Mouse (Mus musculus) lung, postnatal 25 days (tissue): ENCODE data around the gene Prox2.
A peak's percentile ranks its signal among the peaks of the same experiment; 100 is the strongest.

Source experiments
- DNase-seq: peaks from one replicate; pipeline ENCODE4 v3.0.0; 2022; ENCODE audit warnings: low spot score

Gene Prox2

DNA sequence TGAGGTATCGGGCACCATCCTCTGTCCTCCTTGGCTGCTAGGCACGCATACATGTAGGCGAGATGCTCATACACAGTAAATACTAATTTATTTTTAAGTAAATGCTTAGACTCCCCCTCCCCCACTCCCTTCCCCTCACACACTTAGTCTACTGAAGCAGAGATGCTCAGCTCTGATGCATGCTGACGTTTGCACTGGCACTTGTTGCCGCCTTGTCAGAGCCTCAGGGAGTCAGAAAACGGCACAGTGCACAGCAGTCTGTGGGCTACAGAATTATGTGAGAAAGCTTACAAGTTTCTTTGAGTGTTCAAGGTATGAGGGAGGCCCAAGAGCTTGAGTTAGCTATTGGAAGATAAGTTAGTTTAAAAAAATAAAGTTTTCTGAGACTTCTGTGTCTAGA is 20.8 kb upstream of the Prox2 start:
- DNase-seq: no peak

DNA sequence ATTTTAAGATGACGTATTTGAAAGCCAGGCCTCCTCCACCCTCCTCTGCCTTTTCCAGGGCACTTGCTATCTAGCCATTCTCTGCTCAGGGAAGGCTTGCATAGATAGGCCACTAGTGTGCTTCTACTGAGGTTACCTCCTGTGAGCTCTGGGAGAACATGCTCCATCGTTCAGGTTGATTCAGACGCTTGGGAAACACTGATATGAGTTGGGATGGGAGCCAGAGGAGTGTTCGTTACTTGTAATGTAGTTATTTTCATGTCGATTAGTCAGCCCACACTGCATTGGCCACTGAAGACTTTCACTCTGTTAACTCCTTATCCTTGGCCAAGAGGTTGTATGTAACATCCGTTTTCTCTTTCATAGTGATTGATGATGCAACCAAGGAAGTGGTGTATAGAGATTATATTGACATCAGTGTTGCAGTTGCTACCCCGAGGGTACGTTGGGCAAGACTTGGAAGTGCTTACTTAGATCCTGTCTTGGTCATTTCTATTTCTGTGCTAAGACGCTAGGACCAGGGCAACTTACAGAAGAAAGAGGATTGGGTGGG is 18.9 kb upstream of the Prox2 start:
- no peak for DNase-seq

DNA sequence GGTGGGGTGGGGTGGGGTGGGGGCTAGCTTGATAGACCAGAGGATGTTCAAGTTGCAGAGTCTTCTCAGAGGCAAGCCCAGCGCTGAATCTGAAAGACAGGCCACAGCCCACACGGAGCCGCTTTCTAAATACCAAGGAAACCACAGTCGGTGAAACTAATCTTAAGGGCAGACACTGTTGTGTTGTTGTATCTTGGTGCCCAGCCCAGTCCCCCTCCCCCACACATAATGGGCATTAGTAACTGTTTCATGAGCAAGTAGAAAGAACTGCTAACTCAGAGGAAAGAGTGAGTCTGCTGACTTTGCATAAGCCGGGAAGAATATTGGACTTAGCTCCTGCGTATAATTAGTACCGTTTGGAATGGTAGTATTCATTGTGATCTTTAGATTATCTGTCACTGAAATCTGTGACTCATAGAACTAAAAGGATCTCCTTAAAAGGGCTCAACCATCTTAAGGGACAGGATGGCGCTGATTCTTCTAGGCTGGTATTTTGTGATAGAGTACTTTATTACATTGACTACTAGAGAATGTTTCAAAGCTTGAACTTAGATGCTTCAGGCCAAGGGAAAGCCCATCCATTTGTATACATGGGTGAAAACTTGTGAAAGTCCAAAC is 16.5 kb upstream of the Prox2 start:
- no peak for DNase-seq

DNA sequence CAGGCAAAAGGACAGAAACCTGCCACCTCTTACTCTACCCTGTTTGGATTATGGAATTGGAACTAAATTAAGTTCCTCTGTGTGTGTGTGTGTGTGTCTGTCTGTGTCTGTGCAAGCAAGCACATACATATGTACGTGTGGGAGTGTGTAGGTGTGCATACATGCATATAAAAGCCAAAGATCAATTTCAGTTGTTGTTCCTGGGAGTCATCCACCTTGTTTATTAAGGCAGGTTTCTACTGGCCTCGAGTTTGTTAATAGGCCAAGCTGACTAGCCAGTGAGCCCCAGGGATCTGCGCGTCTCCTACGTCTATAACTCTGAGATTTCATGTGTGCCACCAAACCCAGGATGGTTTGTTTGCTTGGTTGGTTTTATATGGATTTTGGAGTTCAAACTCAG is 14.2 kb upstream of the Prox2 start:
- no peak for DNase-seq

DNA sequence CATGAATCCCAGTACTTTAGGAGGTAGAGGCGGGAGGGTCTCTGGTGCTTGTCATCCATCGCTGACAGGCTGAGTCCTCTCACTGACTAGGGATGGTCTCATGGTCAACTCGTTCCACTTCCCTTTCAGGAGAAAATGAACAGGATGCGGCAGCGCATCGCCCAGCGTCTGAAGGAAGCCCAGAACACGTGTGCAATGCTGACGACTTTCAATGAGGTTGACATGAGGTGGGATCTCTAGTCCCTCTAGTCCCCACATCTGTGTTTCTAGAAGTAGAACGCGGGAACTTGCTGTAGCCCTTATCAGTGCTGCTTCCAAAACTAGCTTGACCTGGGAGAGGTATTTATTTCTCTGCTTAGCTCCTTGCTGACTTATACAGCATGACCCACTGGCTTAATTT is 13.1 kb upstream of the Prox2 start:
- DNase-seq: no peak

DNA sequence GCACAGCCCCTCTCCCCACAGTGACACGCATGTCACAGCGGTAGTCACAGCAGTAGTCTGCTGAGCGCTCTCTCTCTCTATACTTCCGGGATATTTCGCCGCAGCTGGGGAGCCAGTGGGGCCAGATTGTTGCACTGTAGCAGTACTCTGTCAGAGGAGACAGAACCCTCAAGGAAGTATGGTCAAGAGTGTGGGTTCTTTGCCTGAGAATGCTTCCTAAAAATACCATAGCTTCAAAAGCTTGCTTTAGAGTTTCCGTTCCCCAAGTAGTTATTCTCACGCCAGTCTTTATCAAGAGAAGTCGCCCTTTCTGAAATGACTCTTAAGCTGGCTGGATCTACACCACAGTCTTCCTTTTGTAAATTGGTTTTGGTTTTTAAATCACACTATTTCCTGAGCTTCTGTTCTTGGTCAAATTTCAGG is 12.6 kb upstream of the Prox2 start:
- DNase-seq: no peak

DNA sequence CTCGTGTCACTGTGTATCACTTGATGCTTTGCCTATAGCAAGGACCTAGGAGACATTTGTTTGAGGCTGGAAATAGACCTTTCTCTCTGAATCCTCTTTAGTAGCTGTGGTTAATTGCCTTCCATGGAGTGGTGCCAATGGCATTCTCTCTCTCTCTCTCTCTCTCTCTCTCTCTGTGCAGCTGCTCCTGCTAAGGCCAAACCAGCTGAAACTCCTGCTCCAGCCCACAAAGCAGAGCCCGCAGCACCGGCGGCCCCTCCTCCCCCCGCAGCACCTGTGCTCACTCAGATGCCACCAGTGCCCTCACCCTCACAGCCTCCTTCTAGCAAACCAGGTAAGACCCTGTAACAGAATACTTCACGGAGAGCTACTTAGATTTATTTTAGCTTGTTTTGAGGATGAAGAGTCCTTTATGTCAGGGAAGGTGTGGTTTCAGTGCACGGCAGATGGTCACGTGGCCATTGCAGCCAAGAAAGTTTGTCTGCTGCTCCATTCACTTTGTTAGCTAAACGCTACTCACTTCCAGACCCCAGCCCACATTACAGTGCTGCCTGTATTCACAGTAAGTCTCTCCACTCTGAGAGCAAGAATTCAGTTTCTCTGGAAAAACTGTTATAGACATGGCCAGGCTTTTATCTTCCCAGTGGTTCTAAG is 11.4 kb upstream of the Prox2 start:
- no peak for DNase-seq

DNA sequence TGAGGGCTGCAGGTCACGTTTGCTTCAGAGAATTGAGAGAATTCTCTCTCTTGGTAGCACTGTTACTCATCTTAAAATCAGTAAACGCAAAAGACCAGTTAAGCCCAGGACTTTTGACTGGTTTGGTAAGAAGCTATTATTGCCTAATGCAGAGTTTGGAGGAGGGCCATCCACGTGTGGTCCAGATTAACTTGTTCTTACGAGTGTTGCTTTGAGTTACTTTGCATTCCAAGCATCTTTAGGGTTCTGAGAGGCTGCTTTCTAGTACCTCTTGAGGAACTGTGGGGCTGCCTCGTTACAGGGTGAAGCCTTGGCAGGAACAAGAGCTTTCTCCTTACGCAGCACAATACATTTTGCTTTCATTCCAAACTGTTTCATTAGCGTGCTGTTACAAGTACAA is 5.1 kb upstream of the Prox2 start:
- peak; percentile 89 for DNase-seq

DNA sequence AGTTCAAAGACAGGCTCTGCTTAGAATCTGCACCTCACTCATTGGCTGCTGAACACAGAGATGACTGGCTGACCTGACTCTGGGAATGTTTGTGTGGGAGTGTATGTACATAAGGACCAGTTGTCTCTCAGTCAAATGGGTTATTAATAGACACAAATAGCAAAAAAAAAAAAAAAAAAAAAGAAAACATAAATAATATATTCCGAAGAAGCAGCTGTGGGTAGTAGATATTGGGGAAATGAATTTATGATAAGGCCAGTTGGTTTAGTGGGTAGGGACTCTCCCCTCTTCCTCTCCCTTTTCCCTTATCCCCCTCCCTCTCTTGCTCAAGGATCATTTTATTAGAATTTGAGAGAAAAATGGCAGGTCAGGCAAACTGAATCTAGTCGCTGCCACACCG is 3.4 kb upstream of the Prox2 start:
- DNase-seq: no peak

DNA sequence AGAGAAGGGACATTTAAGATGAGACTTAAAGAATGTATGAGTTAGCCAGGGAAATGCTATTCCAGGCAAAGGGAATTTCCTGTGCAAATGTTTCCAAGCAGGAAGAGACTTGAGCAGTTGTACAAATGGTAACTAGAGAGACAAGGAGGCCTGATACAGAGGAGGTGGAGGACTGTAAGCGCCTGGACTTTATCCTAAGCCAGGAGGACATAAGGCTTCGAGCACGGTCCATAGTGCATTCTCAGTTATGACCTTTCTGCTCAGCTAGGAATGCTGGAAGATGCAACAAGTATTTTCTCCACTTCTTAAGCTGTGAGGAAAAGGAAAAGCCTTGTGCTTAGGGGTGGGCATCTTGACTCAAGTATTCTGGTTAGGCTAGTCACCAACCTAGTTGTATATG is 2.8 kb upstream of the Prox2 start:
- no peak for DNase-seq

DNA sequence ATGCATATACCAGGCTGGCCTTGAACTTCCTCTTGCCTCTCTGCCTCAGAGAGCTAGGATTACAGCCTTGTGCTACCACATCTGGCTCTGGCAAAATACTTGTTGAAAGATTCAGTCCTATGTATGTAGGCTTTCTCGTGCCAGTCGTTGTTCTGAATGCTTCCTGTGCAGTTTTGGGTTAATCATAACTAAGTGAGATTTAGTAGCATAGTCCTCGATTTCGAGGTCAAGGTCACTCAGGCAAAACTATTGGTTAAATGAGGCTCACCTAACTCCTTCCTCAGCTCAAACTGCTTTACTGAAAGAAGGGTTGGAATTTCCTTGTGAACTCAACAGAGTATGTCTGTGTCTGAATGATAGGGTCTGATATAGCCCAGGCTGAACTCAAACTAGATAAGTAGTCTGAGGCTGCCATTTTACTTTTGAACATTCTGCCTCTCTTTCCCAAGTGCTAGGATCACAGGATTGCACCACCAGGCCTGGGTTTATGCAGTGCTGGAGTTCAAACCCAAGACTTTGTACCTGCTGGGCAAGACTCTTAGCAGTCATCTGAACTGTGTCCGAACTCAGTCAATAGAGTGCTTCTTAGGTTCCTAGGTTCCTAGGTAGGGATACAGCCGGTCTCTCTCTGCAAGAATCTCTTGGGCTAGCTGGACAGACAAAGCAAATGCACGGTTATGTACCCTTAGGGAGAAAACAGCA is 2.1 kb upstream of the Prox2 start:
- DNase-seq: no peak

DNA sequence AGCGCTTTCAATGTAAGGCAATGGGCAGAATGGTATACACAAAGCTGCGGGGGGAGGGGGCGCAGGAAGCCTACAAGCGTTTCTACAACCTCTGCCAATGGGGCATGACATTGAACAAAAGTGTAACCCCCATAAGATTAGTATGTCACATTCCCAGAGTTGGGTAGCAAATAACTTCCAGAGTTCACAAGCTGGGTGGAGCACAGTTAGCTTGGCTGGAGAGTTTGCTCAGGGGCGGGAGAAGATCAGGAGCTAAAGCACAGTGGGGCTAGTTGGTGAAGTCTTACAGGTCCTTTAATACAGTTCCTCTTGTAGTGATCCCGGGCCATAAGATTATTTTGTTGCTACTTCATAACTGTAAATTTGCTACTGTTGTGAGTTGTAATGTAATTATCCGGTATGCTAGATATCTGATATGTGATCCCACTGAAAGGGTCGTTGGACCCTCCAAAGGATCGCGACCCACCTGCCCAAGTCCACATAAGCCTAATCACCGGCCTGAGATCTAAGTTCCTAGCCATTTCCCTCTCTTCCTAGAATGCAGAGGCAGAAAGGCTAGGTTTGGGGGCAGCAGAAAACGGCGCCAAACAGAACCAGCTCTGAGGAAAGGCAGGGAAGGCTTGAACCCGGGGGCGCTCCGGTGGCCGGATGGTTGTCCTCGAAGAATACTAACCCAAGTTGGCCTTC is 405 bp downstream of the Prox2 start:
- no peak for DNase-seq

DNA sequence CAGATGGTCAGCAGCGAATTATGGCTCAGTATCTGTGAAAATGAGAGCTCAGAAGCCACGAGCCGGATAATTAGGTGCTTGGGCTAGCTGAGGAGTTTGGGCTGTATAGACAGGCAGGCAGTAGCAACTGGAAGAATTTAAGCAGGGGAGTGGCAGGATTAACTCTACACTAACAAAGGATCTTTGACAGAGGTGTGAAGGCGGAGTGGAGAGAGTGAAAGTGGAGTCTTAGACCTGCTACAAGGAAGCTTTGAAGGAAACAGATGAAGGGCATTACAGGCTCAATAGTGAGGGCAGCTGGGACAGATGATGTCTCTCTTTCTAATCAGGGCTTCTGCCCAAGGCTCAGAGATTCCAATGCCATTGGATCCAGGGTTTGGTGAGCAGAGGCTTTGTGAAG is 1.1 kb downstream of the Prox2 start:
- no peak for DNase-seq

DNA sequence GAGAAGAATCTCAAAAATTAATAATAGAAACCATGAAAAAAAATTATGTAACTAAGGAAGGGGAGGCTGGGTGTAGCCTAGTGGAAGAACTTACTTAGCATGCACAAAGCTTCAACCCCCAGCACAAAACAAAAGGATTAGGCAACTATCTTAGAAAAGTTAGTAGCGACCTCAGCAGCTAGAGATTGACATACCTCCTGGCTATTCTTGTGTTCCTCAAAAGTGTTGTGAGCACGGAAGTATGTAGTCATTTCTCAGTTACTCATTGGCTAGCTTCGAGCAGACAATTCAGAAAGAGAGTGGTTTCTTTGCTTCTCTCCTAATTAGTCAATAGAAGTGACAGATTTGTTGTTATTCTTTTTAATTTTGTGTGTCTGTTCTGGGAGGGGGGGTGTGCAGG is 1.9 kb downstream of the Prox2 start:
- no peak for DNase-seq

DNA sequence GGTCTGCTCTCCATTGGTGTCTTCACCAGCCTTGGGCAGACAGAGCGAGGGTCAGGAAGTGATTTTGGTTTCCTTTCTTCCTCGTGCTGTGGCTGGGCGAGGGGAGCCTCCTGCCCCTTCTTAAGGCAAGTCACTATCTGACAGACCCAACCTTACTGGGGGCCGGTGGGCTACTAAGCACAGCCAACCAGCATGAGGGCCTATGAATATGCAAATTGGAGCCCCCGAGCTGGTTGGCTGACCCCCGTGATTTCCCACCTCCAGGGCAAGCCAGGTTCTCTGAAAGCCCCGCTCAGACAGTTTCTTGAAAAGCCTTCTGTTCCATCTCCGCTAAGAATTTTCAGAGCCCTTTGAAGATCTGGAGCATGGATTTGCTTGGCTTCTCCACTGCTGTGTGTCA is 4.3 kb downstream of the Prox2 start:
- no peak for DNase-seq

DNA sequence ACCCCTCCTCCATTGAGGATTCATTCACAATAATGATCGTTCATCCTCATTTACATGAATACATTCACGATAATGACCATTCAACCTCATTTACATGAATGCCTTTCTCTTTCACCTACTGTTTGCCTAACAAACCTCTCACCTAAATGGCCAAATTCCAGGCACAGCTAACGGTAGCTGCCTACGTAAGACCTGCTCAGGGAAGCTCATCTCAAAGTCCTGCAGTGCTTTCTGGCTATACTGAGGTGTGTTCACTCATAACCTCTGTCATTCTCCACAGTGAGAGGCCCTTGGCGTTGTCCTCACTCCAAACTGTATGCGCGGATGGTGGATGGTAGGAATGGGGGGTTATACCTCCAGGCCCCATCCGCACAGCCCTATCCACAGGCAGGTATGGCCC is 5.8 kb downstream of the Prox2 start:
- DNase-seq: no peak

DNA sequence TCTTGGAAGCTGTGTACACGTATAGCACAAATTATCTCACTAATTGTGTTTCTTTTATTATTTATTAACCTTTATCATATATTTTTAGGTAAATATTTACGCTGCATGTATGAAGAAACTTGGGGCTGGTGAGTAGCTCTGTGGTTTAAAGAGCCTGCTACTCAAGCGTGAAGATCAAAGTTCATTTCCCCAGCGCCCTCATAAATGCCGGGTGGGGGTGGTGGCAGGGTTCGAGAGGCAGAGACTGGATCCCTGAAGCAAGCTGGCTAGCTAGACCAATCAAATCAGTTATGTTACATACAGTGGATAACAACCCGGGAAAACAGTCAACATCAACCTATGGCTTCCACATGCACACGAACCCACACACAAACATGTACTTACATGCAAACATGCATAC is 7.5 kb downstream of the Prox2 start:
- DNase-seq: no peak

DNA sequence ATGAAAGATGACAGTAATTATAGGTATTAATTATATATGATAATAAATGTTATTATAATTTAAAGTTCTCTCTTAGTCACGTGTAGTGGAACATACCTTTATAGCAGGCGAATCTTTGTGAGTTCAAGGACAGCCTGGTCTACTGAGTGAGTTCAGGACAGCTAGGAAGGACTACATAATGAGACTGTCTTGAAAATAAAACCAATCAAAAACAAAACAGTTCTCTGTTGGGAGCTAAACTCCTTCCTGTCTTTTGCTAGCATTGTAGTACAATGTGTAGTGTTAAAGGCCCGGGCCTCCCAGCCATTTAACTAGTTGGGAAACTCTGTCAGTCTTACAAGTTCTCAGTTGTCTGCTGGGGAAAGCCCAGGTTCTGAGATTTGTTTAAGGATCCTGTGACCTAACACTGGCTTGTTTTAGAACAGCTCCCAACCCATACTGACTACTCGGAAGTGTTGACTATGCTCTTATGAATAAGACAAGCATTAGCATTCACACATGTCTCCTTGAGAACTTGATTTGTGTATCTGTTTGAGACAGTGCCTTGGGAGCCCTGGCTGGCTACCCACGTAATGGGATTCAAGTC is 8.9 kb downstream of the Prox2 start:
- no peak for DNase-seq

DNA sequence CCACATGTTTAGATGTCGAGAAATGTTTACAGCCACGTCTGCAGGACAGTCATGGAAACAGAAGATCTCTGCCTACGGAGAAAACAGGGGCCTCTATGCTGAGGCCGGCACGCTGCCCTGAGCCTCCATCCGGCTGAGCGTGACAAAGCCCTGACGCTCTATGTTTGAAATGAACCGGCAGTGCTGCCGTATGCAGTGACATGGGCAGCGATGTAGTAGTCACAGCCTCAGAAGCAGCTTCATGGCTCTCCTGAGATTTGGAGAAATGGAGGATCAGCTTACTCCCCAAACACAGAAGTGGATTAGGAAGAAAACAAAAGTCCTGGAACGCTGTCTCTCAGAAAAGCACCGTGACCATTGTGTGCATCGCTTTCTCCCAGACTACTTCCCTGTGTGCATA is 9.6 kb downstream of the Prox2 start:
- DNase-seq: no peak

DNA sequence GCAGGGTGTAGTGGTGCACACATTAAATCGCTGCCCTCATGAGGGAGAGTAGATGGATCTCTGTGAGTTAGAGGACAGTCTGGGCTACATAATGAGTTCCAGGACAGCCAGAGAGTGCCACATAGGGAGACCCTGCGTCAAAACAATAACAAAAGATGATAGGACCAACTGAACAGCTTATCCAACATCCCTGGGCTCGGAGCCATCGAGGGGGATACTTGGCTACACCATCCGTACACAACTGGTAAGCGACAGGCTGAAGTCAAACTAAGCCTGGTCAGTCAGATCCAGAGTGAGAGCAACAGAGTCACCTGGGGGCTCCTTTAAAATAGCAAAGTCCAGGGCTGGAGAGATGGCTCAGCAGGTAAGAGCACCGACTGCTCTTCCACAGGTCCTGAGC is 14.7 kb downstream of the Prox2 start:
- no peak for DNase-seq

DNA sequence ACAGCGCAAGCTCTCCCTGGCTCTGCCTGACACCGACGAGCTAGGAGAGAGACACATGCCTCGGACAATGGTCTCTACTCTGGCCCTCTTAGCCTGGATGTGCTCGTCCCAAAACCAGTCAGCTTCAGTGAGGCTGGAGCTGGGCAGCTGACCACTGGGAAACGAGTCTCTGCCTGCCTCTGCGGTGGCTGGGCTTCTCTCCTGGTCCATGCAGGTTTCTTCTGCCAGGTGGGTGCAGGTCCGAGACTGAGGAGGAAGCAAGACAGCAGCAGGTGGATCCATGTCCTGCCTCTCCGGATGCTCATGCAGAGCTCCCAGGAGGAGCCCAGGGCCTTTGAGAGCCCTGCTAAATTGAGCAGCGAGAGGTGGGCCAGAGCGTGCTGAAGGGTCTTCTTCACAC is 15.4 kb downstream of the Prox2 start:
- DNase-seq: no peak

DNA sequence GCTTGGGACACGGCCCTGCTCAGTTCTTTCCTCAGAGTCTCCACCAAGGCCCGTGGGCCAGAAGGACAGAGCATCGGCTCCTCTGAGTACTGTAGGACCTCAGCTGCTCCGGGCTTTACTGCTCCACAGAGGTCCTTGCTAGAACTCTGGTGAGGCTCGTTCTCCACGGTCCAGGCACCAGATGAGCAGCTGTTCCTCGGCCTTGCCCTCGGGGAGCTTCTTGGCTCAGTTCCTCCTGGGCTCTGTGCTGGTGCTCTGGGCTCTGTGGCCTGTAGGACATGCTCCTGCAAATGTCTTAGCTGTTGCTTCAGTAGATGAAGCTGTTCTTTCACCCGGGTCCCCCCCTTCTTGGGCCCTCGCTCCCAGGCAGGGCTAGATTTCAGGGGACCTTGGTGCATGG is 15.9 kb downstream of the Prox2 start:
- no peak for DNase-seq

DNA sequence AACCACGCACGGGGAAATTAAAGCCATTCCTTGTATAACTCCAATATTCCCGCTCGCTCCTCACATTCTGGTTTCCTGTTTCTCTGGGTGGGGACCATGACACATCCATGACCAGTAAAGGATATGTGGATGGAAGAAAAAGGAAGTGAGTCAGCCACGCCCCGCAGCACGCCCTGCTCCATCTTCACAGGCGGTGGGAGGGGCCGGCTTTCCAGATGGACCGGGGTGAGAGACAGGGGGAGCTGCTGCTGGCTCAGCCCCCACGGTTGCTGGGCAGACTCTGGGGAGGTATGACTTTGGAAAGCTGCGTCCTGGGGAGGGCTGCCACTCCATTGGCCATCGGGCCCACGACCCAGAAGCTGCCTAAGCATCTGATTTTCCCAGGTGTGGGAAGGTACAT is 16.5 kb downstream of the Prox2 start:
- peak; percentile 51 for DNase-seq
